Comparison of ENCODE assay signal across 17 mouse cellular contexts in the genomic region with DNA sequence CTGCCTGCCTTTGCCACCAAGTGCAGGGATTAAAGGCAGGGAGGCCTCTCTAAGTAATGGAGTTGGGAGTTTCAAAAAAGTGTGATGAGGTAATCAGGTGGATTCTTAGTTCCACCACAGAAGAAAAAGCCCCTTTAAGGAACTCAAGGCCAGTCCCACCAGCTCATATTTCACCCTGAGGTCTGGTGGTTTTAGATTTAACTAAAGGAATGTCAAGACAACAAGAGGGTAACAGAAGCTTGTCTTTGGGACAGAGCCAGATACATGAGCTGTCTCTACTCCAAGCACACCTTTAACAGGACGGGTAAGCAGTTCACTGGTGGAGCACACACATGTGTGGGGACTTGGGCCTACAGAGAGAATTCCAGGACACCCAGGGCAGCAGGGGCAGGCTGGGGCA. TPM values are rescaled to one million over a fixed set of nuclear protein-coding genes. Genes with fewer than 3 reads are reported as not detected.
DNase-seq lines count a peak whose midpoint lies in the region; ATAC-seq and TF ChIP-seq lines count a peak whose summit lies in the region.
"Had no signal": no experiment of that assay in that cellular context is flagged by ENCODE, and none has a peak within 500 bp of the region (broad histone marks: within the 10 kb centered on the region; RNA-seq: fewer than 3 reads in every experiment).

No protein-coding gene starts in this region.

- no peak overlapping the region for H3K9ac ChIP-seq in kidney, embryonic 15.5 days
- no peak overlapping the region for H3K9ac ChIP-seq in lung, postnatal 0 days (replicated peaks; ENCODE audit: low read depth)
- no peak overlapping the region for H3K9ac ChIP-seq in limb, embryonic 15.5 days
- no peak overlapping the region for H3K9ac ChIP-seq in intestine, embryonic 15.5 days

- H3K4me1 ChIP-seq in kidney, embryonic 15.5 days: peaks cover 10% of the 10 kb centered on the region; the same call in 1 of the 2 replicates
- no peaks in the 10 kb centered on the region for H3K4me1 ChIP-seq in lung, postnatal 0 days (ENCODE audit: insufficient read depth, low read depth, low read length)
- H3K4me1 ChIP-seq in limb, embryonic 15.5 days: peaks cover 8% of the 10 kb centered on the region; the same call in 1 of the 2 replicates
- H3K4me1 ChIP-seq in intestine, embryonic 15.5 days (replicated peaks): no peaks in the 10 kb centered on the region

- TF ChIP-seq EP300 in lung, postnatal 0 days (IDR thresholded peaks at IDR 0.05): no peak

- H3K4me3 ChIP-seq in kidney, embryonic 15.5 days (replicated peaks): no peak overlapping the region
- H3K4me3 ChIP-seq in lung, postnatal 0 days (ENCODE audit: low read depth, low read length): no peak overlapping the region
- no peak overlapping the region for H3K4me3 ChIP-seq in limb, embryonic 15.5 days
- H3K4me3 ChIP-seq in intestine, embryonic 15.5 days (replicated peaks): no peak overlapping the region
- H3K4me3 ChIP-seq: erythroblast, embryonic 14.5 days had no signal

- H3K27me3 ChIP-seq in kidney, embryonic 15.5 days: no peaks in the 10 kb centered on the region
- H3K27me3 ChIP-seq in lung, postnatal 0 days (replicated peaks; ENCODE audit: insufficient read depth, low read length): no peaks in the 10 kb centered on the region
- no peaks in the 10 kb centered on the region for H3K27me3 ChIP-seq in limb, embryonic 15.5 days
- H3K27me3 ChIP-seq in intestine, embryonic 15.5 days (replicated peaks): no peaks in the 10 kb centered on the region
- H3K27me3 ChIP-seq: CH12.LX had no signal

- WGBS in kidney, embryonic 15.5 days: 22% methylated on average over 1 of the region's 1 CpGs
- 31% methylated on average over 1 of the region's 1 CpGs for WGBS in lung, postnatal 0 days
- WGBS in limb, embryonic 15.5 days: 21% methylated on average over 1 of the region's 1 CpGs
- WGBS in intestine, embryonic 15.5 days: 64% methylated on average over 1 of the region's 1 CpGs

- peak; percentile 49; the same call in 1 of the 2 replicates for ATAC-seq in kidney, embryonic 15.5 days (replicated peaks; ENCODE audit: low FRiP score)
- ATAC-seq in lung, postnatal 0 days: 0 out of 2 replicates have a peak, but pooled peaks have one; percentile 8
- no peak for ATAC-seq in limb, embryonic 15.5 days (ENCODE audit: insufficient number of reproducible peaks, low FRiP score, low TSS enrichment, low read depth)
- no peak for ATAC-seq in intestine, embryonic 15.5 days
- ATAC-seq: forebrain, embryonic 16.5 days; hindbrain, postnatal 0 days had no signal

- intact Hi-C loops in heart, postnatal 36 days (cut with DNase I): no loop called here

- no peak overlapping the region for H3K4me2 ChIP-seq in kidney, embryonic 15.5 days
- no peak overlapping the region for H3K4me2 ChIP-seq in lung, postnatal 0 days (replicated peaks; ENCODE audit: low read depth, low read length)
- H3K4me2 ChIP-seq in limb, embryonic 15.5 days: no peak overlapping the region
- no peak overlapping the region for H3K4me2 ChIP-seq in intestine, embryonic 15.5 days (replicated peaks)

- H3K27ac ChIP-seq in kidney, embryonic 15.5 days: peak overlapping the region; percentile 7; the same call in 1 of the 2 replicates
- H3K27ac ChIP-seq in lung, postnatal 0 days (ENCODE audit: low read length): no peak overlapping the region
- peak overlapping the region; percentile 27; the same call in 1 of the 2 replicates for H3K27ac ChIP-seq in limb, embryonic 15.5 days
- H3K27ac ChIP-seq in intestine, embryonic 15.5 days: no peak overlapping the region
- H3K27ac ChIP-seq: hindbrain, postnatal 0 days had no signal

- no peaks in the 10 kb centered on the region for H3K9me3 ChIP-seq in kidney, embryonic 15.5 days (replicated peaks)
- H3K9me3 ChIP-seq in lung, postnatal 0 days (ENCODE audit: low read length): no peaks in the 10 kb centered on the region
- no peaks in the 10 kb centered on the region for H3K9me3 ChIP-seq in limb, embryonic 15.5 days
- H3K9me3 ChIP-seq in intestine, embryonic 15.5 days: no peaks in the 10 kb centered on the region

- H3K36me3 ChIP-seq in kidney, embryonic 15.5 days: peaks cover 19% of the 10 kb centered on the region
- no peaks in the 10 kb centered on the region; the same call in 1 of the 2 replicates for H3K36me3 ChIP-seq in lung, postnatal 0 days (ENCODE audit: insufficient read depth, low read length)
- H3K36me3 ChIP-seq in limb, embryonic 15.5 days: no peaks in the 10 kb centered on the region
- no peaks in the 10 kb centered on the region for H3K36me3 ChIP-seq in intestine, embryonic 15.5 days

- DNase-seq in heart, adult 11 months: peak; percentile 66
- no peak for DNase-seq in heart, postnatal 36 days
- no peak for DNase-seq in kidney, postnatal 4 days
- no peak for DNase-seq in lung, postnatal 0 days (ENCODE audit: low spot score)
- no peak for DNase-seq in lung, postnatal 10 days
- DNase-seq: adrenal gland, postnatal 25 days; cerebellum, adult 9-10 months; lung, adult 2 months; right cerebral cortex, adult 18-20 months had no signal

- TF ChIP-seq CTCF in lung, postnatal 0 days (IDR thresholded peaks at IDR 0.05): no peak

RNA-seq across cellular contexts. Expression of gene Cd302, which starts 16.7 kb away (rescaled TPM):
- total RNA-seq in heart, postnatal 36 days (2021): 10 to 100 TPM in 1 of 2 experiments, 1 to 10 TPM in 1; 9.7 to 11.4 TPM
- polyA plus RNA-seq in kidney, embryonic 15.5 days (2015; fragmentation: Nextera tagmentation; extraction: Ambion mirVana): 43.6 and 47.2 TPM in 2 replicates
- polyA plus RNA-seq in lung, postnatal 0 days (2015; fragmentation: Nextera tagmentation; extraction: Ambion mirVana): 74.9 and 87.1 TPM in 2 replicates
- 37.5 and 38.1 TPM in 2 replicates for polyA plus RNA-seq in limb, embryonic 15.5 days (2015; fragmentation: Nextera tagmentation; extraction: Ambion mirVana)
- 36.3 and 38.5 TPM in 2 replicates for polyA plus RNA-seq in intestine, embryonic 15.5 days (2015; fragmentation: Nextera tagmentation; extraction: Ambion mirVana)
- total RNA-seq: CH12.LX; megakaryocyte-erythroid progenitor cell, adult 5-6 weeks had no signal

RNA-seq across cellular contexts. Expression of gene March7, which starts 57.9 kb away (rescaled TPM):
- total RNA-seq in heart, postnatal 36 days (2021): 10 to 100 TPM; 28.9 to 29.7 TPM
- 71.5 and 72.6 TPM in 2 replicates for polyA plus RNA-seq in kidney, embryonic 15.5 days (2015; fragmentation: Nextera tagmentation; extraction: Ambion mirVana)
- polyA plus RNA-seq in lung, postnatal 0 days (2015; fragmentation: Nextera tagmentation; extraction: Ambion mirVana): 46.8 and 64.1 TPM in 2 replicates
- 72.1 and 76.3 TPM in 2 replicates for polyA plus RNA-seq in limb, embryonic 15.5 days (2015; fragmentation: Nextera tagmentation; extraction: Ambion mirVana)
- polyA plus RNA-seq in intestine, embryonic 15.5 days (2015; fragmentation: Nextera tagmentation; extraction: Ambion mirVana): 58.7 and 69.3 TPM in 2 replicates

RNA-seq across cellular contexts. Expression of gene Baz2b, which starts 57.9 kb away (rescaled TPM):
- 10 to 100 TPM; 36.7 to 47.2 TPM for total RNA-seq in heart, postnatal 36 days (2021)
- 55.3 and 59.1 TPM in 2 replicates for polyA plus RNA-seq in kidney, embryonic 15.5 days (2015; fragmentation: Nextera tagmentation; extraction: Ambion mirVana)
- polyA plus RNA-seq in lung, postnatal 0 days (2015; fragmentation: Nextera tagmentation; extraction: Ambion mirVana): 63.0 and 64.9 TPM in 2 replicates
- 47.0 and 52.8 TPM in 2 replicates for polyA plus RNA-seq in limb, embryonic 15.5 days (2015; fragmentation: Nextera tagmentation; extraction: Ambion mirVana)
- polyA plus RNA-seq in intestine, embryonic 15.5 days (2015; fragmentation: Nextera tagmentation; extraction: Ambion mirVana): 43.4 and 46.3 TPM in 2 replicates

Comparison
In these comparisons a context has a peak if more than half of its experiments do, and no peak if none do; other contexts are left out.
1. ATAC-seq: peak in kidney, embryonic 15.5 days (single experiment) and lung, postnatal 0 days (single experiment); none in limb, embryonic 15.5 days (single experiment) and intestine, embryonic 15.5 days (single experiment).
2. H3K27ac ChIP-seq: peak in kidney, embryonic 15.5 days (single experiment) and limb, embryonic 15.5 days (single experiment); none in lung, postnatal 0 days (single experiment) and intestine, embryonic 15.5 days (single experiment).